Mouse (Mus musculus): ENCODE results near the gene Spata13. TPM values are rescaled to one million over a fixed set of nuclear protein-coding genes. Genes with fewer than 3 reads are reported as not detected.

Spata13 gene
- polyA plus RNA-seq, 1 experiment from 2014 or later = 66.0 TPM

Other genes starting within 250 kb of the Spata13 start
- gene C1qtnf9, start 134.1 kb downstream of the Spata13 start, polyA plus RNA-seq (2014; fragmentation: Nextera tagmentation; extraction: Ambion mirVana) = not detected in 2 replicates
- gene Mipep, start 150.6 kb downstream of the Spata13 start, polyA plus RNA-seq (2014; fragmentation: Nextera tagmentation; extraction: Ambion mirVana) = 26.6 and 26.7 TPM in 2 replicates